Mouse (Mus musculus) hindbrain, embryonic 12.5 days (tissue): ENCODE data around the gene Ephb3. TPM values are rescaled to one million over a fixed set of nuclear protein-coding genes. Genes with fewer than 3 reads are reported as not detected.

Experiments used
- ATAC-seq: fragments of 200-750 bp; cut with Nextera tagmentation; 2 replicates; pipeline ENCODE4 v1.8.0; 2017; ENCODE audit warnings: moderate TSS enrichment; ENCODE audit not compliant: low FRiP score
- H3K27ac ChIP-seq: fragments of 300-500 bp; sonication (generic); 2 replicates; pipeline ENCODE4 v1.5.1; 2016; ENCODE audit warnings: mild to moderate bottlenecking
- H3K27me3 ChIP-seq: fragments of 300-500 bp; sonication (generic); 2 replicates; pipeline ENCODE4 v1.6.1; 2016; ENCODE audit warnings: mild to moderate bottlenecking
- H3K36me3 ChIP-seq: fragments of 300-500 bp; sonication (generic); 2 replicates; pipeline ENCODE4 v1.6.1; 2016; ENCODE audit warnings: mild to moderate bottlenecking
- H3K4me1 ChIP-seq: fragments of 300-500 bp; sonication (generic); 2 replicates; pipeline ENCODE4 v1.6.1; 2016
- H3K4me2 ChIP-seq: fragments of 300-500 bp; sonication (generic); replicated peaks from 2 replicates; pipeline ENCODE4 v1.6.1; 2016; ENCODE audit warnings: mild to moderate bottlenecking
- H3K4me3 ChIP-seq: fragments of 300-500 bp; sonication (generic); 2 replicates; pipeline ENCODE4 v1.5.1; 2016; ENCODE audit warnings: mild to moderate bottlenecking
- H3K9ac ChIP-seq: fragments of 300-500 bp; sonication (generic); 2 replicates; pipeline ENCODE4 v1.6.1; 2016; ENCODE audit warnings: mild to moderate bottlenecking, moderate library complexity
- H3K9me3 ChIP-seq: fragments of 300-500 bp; sonication (generic); replicated peaks from 2 replicates; pipeline ENCODE4 v1.6.1; 2016; ENCODE audit warnings: mild to moderate bottlenecking
- WGBS: fragments of 180-500 bp; shearing (Covaris S2); methylation state at CpG from one replicate; pipeline ENCODE4 v1.1.7; 2016; 5-methylcytosine and 5-hydroxymethylcytosine counted together
- polyA plus RNA-seq: library from polyadenylated mRNA; unstranded; fragments of >200 nt; fragmentation: Nextera tagmentation; extraction: Ambion mirVana; gene quantifications from 2 replicates; pipeline ENCODE4 v1.2.1, GENCODE M21; 2016

The Ephb3 gene
- polyA plus RNA-seq, 1 experiment from 2014 or later = 30.2 TPM

DNA sequence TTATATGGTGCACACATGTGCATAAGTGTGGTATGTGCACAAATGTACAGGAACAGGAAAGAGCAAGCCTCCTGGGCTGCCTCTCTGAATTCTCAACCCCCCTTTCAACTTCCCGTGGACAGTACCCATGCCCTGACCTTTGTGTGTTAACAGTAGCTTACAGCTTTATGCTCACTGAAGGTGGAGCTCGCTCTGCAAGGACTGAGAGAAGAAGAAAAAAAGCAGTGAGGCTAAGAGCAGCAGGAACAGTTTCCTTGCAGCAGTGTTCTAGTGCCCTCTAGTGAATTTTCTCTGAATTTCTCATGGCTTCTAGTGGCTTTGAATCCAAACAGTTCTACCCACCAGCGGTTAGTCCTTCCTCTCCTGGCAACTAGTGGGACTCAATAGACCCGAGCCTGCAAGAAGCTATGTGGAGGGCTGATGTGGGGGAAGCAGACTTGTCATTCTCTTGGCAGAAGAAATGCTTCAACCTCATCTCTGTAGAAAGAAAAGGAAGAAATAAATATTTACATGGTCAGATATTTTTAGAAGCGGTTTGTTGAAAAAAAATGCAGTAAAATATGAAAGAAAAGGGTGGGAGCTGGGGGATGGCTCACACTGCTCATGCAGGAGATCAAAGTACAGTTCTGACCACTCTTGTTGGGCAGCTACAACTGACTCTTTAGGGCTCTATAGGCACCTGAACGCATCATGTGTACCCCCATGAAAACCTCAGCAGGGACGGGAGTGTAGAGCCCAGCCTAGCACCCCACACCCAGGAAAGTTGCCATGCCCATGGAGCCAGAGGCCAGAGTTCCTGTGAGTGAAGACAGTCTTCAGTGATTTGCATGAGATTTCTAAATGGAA, 11.8 kb upstream of the Ephb3 start:
- peak; percentile 42; the same call in 1 of the 2 replicates for ATAC-seq
- H3K9ac ChIP-seq = no peak overlapping the region
- 41% methylated on average over 7 of the region's 7 CpGs for WGBS

DNA sequence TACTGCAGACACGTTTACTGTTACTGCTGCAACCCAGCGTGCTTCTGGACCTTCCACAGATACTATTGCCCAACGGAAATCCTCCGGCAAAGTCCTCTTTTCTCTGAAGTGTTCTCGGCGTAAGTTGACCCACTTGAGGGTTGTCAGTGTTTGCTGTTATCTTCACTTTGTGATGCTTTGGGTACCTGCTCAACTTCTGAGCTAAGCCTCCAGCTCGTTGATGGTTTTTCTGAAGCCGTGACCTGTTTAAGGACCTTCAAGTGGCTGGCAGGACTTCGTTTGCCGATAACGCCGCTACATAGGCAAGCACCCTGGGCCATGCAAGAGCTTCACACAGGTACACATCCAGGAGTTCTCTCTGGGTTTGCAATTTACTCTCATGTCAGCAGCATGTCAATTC, 10.4 kb upstream of the Ephb3 start:
- Histone ChIP-seq H3K9ac (no peak overlapping the region), H3K4me3 (no peak overlapping the region), H3K4me2 (no peak overlapping the region), H3K27me3 (no peaks in the 10 kb centered on the region), H3K36me3 (no peaks in the 10 kb centered on the region), H3K4me1 (no peaks in the 10 kb centered on the region), H3K27ac (no peak overlapping the region), H3K9me3 (no peaks in the 10 kb centered on the region)
- ATAC-seq = no peak
- WGBS = 89% methylated on average over 12 of the region's 12 CpGs

More for the DNA sequence above, 11.8 kb upstream of the Ephb3 start:
- H3K4me3 ChIP-seq = no peak overlapping the region
- no peak overlapping the region for H3K4me2 ChIP-seq
- no peaks in the 10 kb centered on the region for H3K9me3 ChIP-seq
- H3K27ac ChIP-seq = no peak overlapping the region
- H3K36me3 ChIP-seq = no peaks in the 10 kb centered on the region
- H3K27me3 ChIP-seq = no peaks in the 10 kb centered on the region
- H3K4me1 ChIP-seq = peaks cover 2% of the 10 kb centered on the region; the same call in 1 of the 2 replicates

DNA sequence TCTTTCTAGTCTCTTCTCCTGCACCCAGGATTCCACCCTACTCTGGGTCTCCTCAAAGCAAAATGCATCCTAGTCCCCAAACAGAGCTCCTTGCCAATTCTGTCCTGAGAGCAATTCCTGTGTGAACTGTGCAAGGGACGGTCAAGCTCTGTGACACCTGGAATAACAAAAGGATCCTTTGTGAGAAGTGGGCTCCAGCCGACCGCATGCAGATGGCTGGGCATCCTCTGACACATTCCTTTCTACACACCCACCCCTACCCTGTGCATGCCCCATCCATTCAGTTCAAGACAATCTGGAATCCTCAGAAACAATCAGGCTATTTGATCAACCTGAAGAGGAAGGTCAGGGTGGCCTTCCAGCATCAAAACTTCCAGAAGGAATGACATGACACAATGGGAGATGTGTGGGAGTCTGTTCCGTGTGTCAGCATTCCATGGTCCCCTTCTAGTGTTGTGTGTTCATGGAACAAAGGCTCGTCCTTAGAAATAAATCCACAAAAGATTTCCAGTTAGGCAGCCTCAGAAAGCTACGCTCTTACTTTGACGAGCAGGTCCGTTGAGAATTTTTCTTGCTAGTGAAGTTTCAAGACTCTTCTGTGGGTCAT, 9.2 kb upstream of the Ephb3 start:
- H3K4me1 ChIP-seq = no peaks in the 10 kb centered on the region
- no peak overlapping the region for H3K4me2 ChIP-seq
- WGBS = 47% methylated on average over 8 of the region's 8 CpGs
- H3K36me3 ChIP-seq = no peaks in the 10 kb centered on the region
- H3K9ac ChIP-seq = no peak overlapping the region
- no peaks in the 10 kb centered on the region for H3K9me3 ChIP-seq
- no peak overlapping the region for H3K4me3 ChIP-seq
- no peaks in the 10 kb centered on the region for H3K27me3 ChIP-seq
- H3K27ac ChIP-seq = no peak overlapping the region
- no peak for ATAC-seq

DNA sequence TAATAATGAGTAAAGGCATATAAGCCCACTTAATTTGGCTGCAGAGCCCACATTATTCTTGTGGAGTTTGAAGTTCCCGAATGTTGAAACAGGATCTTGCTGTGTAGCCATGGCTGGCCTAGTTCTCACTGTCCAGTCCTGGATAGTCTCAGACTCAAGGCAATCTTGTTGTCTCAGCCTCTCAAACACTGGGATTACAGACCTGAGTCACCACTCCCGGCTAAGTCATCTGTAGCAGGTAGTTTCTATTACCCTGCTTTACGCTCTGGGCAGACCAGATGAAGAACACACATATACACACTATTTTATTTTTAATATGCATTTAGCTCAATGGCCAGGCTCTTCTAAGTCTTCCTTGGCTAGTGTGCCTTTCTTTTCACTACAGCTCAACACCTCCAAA, 8.0 kb upstream of the Ephb3 start:
- Histone ChIP-seq H3K9ac (no peak overlapping the region), H3K4me1 (no peaks in the 10 kb centered on the region), H3K36me3 (no peaks in the 10 kb centered on the region), H3K27ac (no peak overlapping the region), H3K4me3 (no peak overlapping the region), H3K27me3 (no peaks in the 10 kb centered on the region), H3K9me3 (no peaks in the 10 kb centered on the region), H3K4me2 (no peak overlapping the region)
- no peak for ATAC-seq
- WGBS = 87% methylated on average over 3 of the region's 3 CpGs

DNA sequence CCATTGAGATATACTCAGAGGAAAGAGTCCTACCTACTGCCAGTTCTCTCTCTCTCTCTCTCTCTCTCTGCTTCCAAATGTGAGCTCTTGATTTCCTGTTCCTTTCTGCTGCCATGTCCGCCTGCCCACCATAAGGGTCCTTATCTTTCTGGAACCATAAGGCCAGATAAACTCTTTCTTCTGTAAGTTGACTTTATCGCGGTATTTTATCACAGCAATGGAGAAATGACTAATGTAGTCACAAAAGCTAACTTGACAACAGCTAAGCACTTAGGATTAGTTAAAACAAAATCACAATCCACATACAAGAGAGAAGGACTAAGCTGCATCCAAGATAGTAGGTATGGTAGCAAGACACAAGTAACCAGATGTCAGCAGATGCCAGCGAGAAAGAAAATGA, 7.0 kb upstream of the Ephb3 start:
- no peak overlapping the region for H3K4me3 ChIP-seq
- no peaks in the 10 kb centered on the region for H3K27me3 ChIP-seq
- no peaks in the 10 kb centered on the region for H3K4me1 ChIP-seq
- no peak for ATAC-seq
- H3K36me3 ChIP-seq = no peaks in the 10 kb centered on the region
- WGBS = 93% methylated on average over 4 of the region's 4 CpGs
- H3K9ac ChIP-seq = no peak overlapping the region
- H3K4me2 ChIP-seq = no peak overlapping the region
- no peak overlapping the region for H3K27ac ChIP-seq
- H3K9me3 ChIP-seq = no peaks in the 10 kb centered on the region

DNA sequence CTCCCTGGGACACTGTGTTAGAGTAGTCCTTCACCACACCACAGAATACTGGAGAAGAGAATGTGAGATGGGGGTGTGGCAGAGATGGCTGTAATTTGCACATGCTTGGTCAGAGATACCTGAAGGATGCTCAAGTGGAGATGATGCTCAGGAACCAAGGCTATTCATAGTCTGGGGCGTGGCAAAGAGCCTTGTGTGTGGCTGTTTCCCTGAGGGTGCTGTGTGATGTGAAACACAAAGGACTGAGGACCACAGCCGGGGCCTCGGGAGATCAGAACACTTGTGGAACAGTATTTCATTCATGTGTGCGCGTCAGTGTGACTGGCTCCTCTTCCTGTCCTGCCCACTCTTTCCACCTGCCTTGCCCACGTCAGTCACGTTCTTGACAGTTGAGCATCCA, 6.5 kb upstream of the Ephb3 start:
- Histone ChIP-seq H3K27me3 (no peaks in the 10 kb centered on the region), H3K4me1 (no peaks in the 10 kb centered on the region), H3K9me3 (no peaks in the 10 kb centered on the region), H3K36me3 (no peaks in the 10 kb centered on the region), H3K4me2 (no peak overlapping the region), H3K4me3 (no peak overlapping the region), H3K27ac (no peak overlapping the region), H3K9ac (no peak overlapping the region)
- no peak for ATAC-seq
- WGBS = 86% methylated on average over 7 of the region's 7 CpGs

DNA sequence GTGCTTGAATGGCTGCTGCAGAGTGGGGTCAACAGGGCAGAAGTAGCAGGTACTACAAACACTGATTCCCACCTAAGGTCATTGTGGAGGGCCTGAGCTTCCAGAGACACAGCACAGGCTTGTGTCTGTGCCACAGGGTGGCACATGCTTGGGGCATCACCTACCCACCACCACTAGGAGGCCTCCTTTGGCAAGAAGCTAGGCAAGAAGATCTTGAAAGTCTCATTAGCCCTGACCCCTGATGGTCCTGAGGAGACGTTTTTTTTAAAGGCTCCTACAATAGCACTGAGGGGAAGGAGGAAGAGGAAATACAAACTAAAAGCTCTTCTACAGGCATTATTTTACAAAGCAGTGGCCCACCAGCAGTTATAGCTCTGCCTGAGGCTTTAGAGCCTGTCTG, 6.0 kb upstream of the Ephb3 start:
- Histone ChIP-seq H3K4me3 (no peak overlapping the region), H3K36me3 (no peaks in the 10 kb centered on the region), H3K9ac (no peak overlapping the region), H3K4me1 (no peaks in the 10 kb centered on the region), H3K4me2 (no peak overlapping the region), H3K27ac (no peak overlapping the region), H3K9me3 (no peaks in the 10 kb centered on the region), H3K27me3 (0 out of 2 replicates have a peak, but pooled peaks cover 4% of the 10 kb centered on the region)
- 5% methylated on average over 1 of the region's 1 CpGs for WGBS
- ATAC-seq = no peak

DNA sequence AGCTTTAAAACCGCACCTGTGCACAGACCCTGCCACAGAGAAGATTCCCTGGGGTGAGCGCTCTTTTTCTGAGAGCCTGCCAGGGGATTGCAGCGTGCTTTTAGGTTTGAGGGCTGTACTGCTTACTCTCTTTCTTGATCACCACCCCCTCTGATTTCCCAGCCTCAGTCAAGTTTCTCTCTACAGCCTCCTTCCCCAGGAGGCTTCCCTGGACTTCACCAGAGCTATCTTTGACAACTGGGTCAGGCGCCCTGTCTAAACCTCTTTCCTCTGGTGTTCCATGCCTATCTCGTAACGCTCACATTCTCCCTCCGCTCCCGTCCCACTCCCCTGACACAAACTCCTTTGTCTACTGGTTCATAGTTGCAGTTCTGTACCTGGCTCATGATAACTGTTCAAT, 5.1 kb upstream of the Ephb3 start:
- Histone ChIP-seq H3K27ac (no peak overlapping the region), H3K9ac (no peak overlapping the region), H3K9me3 (no peaks in the 10 kb centered on the region), H3K4me3 (no peak overlapping the region), H3K27me3 (0 out of 2 replicates have a peak, but pooled peaks cover 4% of the 10 kb centered on the region), H3K4me1 (no peaks in the 10 kb centered on the region), H3K36me3 (no peaks in the 10 kb centered on the region), H3K4me2 (no peak overlapping the region)
- ATAC-seq = no peak
- 62% methylated on average over 8 of the region's 8 CpGs for WGBS

DNA sequence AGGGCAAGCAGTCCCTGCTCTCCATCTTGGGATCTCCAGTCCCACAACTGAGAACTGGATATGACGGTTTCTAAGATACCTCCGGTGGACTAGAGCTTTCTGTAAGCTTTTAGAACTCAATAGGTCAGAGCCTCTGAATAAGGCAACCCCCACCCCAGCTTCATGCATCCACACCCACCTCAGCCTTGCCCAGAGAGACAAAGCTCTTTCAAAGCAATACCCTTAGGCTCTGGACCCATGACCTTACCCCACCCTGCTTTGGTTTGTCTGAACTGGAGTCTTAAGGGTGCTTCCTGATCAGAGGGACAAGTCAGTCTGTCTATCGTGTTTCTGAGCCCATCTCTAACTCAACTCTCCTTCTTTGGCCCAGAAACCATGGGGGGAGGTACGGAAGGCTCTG, 1.8 kb upstream of the Ephb3 start:
- no peak overlapping the region for H3K27ac ChIP-seq
- H3K36me3 ChIP-seq = no peaks in the 10 kb centered on the region
- WGBS = 81% methylated on average over 4 of the region's 4 CpGs
- no peak overlapping the region for H3K9ac ChIP-seq
- peaks cover 16% of the 10 kb centered on the region for H3K4me1 ChIP-seq
- no peak for ATAC-seq
- 0 out of 2 replicates have a peak, but pooled peaks cover 4% of the 10 kb centered on the region for H3K27me3 ChIP-seq
- H3K4me3 ChIP-seq = no peak overlapping the region
- no peak overlapping the region for H3K4me2 ChIP-seq
- no peaks in the 10 kb centered on the region for H3K9me3 ChIP-seq

DNA sequence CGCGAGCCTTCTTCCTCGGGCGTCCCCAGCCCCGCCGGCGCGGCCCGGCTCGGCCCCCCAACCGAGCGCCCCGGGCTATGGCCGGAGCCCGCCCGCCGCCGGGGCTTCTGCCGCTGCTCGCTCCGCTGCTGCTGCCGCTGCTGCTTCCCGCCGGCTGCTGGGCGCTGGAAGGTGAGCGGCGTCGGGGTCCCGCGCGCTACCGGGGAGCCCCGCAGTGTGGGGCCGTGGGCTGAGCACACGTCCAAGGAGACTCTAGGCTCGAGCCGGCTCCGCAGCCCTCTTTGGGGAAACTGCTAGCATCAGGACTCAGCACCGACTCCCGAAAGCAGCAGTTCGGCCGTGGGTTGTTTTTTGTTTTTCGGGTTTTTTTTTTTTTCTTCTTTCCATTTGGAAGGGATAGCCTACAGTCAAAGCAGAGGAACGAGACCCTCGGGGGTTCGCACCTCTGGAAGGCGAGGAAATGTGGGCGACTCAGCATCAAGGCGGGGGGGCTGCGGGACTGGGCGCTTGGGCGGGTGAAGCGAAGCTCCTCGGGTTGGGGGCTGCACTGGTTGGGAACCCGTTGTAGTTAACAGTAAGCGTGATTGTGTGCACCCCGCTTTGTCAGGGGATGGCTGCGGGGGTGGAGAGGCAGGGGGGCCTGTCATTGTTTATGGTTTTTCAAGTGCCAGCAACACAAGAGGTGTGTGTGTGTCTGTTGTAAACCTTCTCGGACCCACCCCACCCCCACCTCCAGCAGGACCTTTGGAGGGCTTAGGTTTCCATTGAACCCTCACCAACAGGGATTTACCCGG, 735 bp downstream of the Ephb3 start:
- 0% methylated on average over 60 of the region's 60 CpGs for WGBS
- Histone ChIP-seq H3K36me3 (no peaks in the 10 kb centered on the region), H3K27me3 (0 out of 2 replicates have a peak, but pooled peaks cover 4% of the 10 kb centered on the region), H3K4me3 (peak overlapping the region; percentile 79), H3K27ac (peak overlapping the region; percentile 76), H3K4me1 (peaks cover 39% of the 10 kb centered on the region), H3K4me2 (peak overlapping the region; percentile 71), H3K9ac (peak overlapping the region; percentile 88), H3K9me3 (no peaks in the 10 kb centered on the region)
- peak; percentile 22 for ATAC-seq

DNA sequence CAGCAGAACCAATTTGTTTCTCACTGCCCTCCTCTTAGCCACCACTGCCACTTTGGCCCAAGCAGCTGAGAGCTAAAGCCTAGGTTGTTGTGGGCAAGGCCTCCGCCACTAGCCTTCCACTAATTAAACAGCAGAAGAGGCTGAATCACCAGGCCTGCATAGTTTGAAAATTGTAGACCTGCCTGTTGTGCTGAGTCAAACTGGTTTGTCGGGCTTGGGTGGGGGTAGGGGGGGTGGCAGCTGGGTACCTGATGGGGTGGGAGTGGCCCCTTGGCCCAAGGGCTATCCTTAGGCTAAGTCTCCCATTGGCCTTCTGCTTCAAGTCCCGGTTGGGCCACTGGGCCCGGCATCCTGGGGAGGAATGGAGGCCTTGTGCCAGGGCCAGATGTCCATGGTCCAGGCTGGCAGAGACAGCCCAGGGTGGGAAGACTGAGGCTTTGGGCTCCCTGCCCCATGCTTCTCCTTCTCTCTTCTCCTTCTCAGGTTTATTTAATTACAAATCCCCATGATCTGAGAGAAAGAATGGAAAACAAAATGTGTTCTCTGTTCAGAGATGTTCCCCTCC, 3.5 kb downstream of the Ephb3 start:
- Histone ChIP-seq H3K36me3 (no peaks in the 10 kb centered on the region), H3K27me3 (0 out of 2 replicates have a peak, but pooled peaks cover 3% of the 10 kb centered on the region), H3K4me3 (0 out of 2 replicates have a peak overlapping the region, but pooled peaks have one; percentile 79), H3K4me2 (peak overlapping the region; percentile 71), H3K4me1 (peaks cover 66% of the 10 kb centered on the region), H3K9ac (peak overlapping the region; percentile 9; the same call in 1 of the 2 replicates), H3K27ac (no peak overlapping the region), H3K9me3 (no peaks in the 10 kb centered on the region)
- no peak for ATAC-seq
- 90% methylated on average over 4 of the region's 4 CpGs for WGBS

DNA sequence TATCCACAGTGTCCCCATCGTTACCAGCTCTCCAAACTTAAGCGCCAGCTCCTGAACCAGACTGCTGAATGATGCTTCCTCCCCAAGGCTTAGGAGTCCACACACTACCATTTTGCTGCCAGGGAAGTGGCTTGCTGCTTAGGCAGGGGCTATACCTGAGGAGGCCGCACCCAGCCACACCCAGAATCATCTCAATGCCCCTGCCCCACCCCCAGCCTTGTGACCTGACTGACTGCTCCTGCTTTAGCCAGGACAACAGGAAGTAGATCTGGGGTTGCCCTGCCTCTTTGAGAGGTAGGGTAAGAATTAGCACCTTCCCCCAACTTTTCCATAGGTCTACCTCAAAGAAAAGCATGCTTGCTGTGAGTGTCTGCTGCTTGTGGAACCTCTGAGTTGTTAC, 4.7 kb downstream of the Ephb3 start:
- Histone ChIP-seq H3K9me3 (no peaks in the 10 kb centered on the region), H3K9ac (no peak overlapping the region), H3K27ac (peak overlapping the region; percentile 92)

More for the DNA sequence above, 4.7 kb downstream of the Ephb3 start:
- peaks cover 66% of the 10 kb centered on the region for H3K4me1 ChIP-seq
- no peak overlapping the region for H3K4me3 ChIP-seq
- H3K4me2 ChIP-seq = no peak overlapping the region; the same call in 1 of the 2 replicates
- WGBS = 87% methylated on average over 3 of the region's 3 CpGs
- no peaks in the 10 kb centered on the region for H3K27me3 ChIP-seq
- ATAC-seq = no peak
- H3K36me3 ChIP-seq = peaks cover 4% of the 10 kb centered on the region; the same call in 1 of the 2 replicates
